Mouse (Mus musculus) kidney, postnatal 4 days (tissue): ENCODE measurements around the gene Inpp4b.

Experiments
- DNase-seq, 2 experiments: peaks; one replicate each; pipeline ENCODE4 v3.0.0; 2021; ENCODE audit warnings: mixed read lengths in 2 of 2

The Inpp4b gene

DNA sequence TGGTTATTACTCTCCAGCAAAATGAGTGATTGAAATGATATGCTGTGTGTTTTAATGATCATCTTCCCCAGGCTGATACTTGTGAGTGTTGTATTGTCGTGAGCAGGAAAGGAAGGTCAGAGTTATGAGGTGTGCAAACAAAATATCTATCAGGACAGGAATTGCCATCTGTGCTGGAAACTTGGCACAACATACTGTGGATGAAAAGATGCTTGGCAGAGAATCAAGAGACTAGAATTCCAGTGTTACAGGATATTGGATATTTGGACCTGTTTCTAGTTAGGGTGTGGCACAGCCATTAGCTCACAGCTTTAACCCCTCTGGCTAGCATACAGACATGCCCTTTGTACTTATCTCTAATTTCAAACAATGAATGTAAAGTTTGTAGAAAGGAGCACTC, 507.6 kb downstream of the Inpp4b start:
- DNase-seq = no peak

DNA sequence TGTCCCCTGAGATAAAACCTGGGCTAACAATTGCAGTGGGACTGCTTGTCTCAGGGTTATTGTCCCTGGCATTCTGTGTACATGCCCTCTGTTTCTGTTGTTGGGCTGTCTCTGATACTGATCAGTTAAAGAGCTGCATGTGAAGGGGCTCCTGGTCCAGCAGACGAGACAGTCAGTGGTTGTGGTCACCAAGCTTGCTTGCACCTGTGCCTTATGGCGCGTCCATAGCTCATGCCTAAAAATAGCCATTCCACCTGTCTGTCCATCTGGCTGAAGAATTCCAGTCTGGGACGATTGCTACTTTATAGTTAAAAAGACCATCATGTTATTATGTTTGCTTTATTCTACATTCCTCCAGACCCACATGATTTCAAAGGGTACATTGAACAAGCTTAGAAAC, 510.8 kb downstream of the Inpp4b start:
- no peak for DNase-seq

DNA sequence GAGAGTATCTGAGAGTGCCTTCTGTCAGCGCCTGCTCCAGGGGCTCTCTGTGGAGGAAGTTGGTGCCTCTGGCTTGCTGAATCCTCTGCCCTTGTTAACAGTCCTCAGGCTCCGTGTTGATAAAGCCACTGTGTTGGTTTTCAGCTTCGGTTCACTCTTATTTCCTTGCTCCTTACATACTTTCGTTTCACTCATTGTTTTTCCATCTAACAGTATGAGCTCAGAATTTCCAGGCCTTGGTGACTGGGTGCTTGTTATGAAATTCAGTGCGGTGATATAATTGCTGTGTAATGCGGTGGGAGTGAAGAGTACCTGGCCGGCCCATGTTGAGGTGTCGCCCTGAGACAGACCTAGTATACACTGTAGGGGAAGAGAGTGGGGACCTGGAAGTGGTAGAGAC, 512.2 kb downstream of the Inpp4b start:
- no peak for DNase-seq

DNA sequence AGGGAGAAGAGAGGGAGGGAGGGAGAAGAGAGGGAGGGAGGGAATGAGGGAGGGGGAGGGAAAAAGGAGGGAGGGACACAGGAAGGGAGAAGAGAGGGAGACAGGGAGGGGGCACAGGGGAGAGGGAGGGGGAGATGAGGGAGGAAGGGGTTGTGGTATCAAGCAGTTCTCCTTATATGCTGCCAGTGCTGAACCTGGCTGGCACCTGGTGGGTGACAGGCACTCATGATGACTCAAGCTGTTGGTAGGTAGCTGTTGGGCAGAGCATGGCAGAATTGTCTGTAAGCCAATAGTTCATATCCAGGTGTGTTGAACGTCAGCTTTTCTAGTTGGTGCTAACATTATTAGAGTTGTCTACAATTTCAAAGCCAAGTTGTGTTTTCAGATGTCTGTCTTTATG, 512.7 kb downstream of the Inpp4b start:
- DNase-seq = no peak

DNA sequence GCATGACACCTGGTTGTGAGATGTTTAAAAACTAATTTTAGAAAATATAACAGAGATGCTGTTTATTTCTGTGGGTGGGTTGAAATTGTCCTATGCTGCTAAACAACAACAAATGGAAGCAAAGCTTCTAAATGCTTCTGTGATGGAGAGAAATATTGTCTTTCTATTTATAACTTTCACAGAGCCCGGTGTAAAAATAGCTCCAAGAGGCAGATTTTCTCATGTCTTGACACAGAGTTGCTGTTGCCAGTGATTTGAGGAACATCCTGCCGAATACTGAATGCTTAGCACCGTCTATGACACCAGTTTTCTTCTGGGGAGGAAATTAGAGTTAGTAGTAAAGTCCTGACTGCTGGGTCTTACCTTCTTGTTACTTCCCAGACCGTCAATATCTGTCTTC, 513.8 kb downstream of the Inpp4b start:
- no peak for DNase-seq

GRCm38 (mm10) chr8:81856608-81857007, 514.3 kb downstream of the Inpp4b start:
- DNase-seq = no peak

- no peak for DNase-seq
Observed at GRCm38 (mm10) chr8:81858393-81858792, 516.0 kb downstream of the Inpp4b start.

DNA sequence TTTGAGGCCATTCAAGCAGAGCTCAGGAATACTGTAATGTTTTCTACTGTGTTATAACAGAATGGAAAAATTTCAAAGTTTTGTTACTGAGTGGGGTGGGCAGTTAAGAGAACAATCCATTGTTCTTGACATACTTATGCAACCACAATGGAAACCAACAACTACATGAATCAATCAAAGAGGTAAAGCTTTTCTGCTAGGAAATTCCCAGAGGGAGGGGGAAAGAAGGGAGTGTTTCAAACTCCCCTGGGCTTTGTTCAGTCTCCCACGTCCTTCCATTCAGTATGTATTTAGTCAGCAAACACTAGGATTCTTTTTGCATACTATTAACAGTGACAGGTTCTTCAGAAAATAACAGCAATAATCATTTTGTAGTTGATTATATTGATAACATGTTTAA, 517.4 kb downstream of the Inpp4b start:
- DNase-seq = no peak

DNA sequence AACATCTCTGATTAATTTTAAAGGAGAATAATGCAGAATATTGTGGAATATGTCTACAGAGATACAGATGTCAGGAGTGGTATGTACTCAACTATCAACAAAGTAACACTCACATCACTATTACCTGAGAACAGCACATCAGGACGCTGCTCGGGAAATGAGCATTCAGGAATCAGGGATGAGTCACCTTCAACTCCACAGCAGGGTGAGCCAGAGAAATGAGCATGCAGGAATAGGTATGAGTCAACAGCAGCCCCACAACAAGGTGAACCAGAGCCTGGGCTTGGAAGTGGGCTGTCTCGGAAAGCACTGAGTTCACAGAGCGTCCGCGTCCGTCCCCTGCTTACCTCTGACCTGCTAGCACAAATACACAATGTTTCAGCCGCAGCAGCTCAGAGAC, 519.0 kb downstream of the Inpp4b start:
- no peak for DNase-seq

DNA sequence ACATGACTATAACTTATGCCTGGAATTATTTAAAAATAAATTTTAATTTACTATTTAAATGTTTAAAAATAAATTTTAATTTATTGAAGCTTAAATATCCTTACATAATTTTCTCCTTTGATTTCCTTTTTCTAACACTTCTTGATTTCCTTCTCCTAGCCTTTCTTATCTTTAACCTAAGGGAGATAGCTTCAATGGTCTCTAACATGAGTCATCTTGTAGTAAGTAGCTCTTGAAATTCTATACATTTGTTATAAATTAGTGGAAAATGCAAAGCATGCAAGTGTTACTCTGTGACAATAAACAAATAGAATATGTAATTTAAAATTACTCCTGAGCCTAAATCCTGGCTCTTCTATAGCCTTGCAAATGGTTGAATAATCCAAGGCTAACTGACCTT, 520.4 kb downstream of the Inpp4b start:
- no peak for DNase-seq

DNA sequence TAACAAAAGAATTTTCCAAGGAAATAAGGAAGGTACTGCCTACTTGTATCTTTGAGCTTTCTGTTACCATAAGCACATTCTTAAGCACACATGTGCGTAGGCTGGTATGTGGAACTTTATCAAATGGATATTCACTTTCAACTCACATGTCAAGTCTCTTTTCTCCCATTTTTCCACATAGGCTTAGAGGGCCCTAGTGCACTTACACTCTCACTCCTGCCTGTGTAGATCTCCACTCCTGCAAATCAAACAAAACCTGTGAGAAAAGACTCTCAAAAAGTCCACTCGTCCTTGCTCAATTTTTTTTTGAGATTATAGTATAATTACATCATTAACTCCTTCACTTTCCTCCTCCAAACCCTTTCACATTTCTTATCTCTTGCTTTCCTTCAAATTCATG, 522.0 kb downstream of the Inpp4b start:
- DNase-seq = no peak

GRCm38 (mm10) chr8:81865664-81866063, 523.3 kb downstream of the Inpp4b start:
- peak in 1 of 2 experiments; percentile 10 for DNase-seq

DNA sequence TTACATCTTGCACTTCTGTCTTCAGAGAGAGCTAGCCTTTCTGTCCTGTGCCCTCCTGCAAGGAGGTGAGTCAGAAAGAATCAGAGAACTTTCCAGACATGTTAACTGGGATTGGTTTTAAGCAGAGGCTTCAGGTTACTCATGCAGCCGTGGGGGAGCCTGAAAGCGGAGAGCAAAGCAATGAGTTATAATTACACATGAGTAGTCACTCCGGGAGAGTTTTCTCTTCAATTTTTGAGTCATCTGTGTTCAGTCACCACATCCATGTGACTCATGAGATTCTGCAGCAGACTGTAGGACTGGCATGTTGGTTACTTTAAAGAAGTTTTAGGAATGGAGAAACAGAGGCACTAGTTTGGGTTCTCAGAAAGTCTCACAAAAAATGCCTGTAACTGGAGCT, 524.7 kb downstream of the Inpp4b start:
- no peak for DNase-seq

- no peak for DNase-seq
Observed at GRCm38 (mm10) chr8:81870466-81870865, 528.1 kb downstream of the Inpp4b start.

GRCm38 (mm10) chr8:81880071-81880470, 537.7 kb downstream of the Inpp4b start:
- no peak for DNase-seq

DNA sequence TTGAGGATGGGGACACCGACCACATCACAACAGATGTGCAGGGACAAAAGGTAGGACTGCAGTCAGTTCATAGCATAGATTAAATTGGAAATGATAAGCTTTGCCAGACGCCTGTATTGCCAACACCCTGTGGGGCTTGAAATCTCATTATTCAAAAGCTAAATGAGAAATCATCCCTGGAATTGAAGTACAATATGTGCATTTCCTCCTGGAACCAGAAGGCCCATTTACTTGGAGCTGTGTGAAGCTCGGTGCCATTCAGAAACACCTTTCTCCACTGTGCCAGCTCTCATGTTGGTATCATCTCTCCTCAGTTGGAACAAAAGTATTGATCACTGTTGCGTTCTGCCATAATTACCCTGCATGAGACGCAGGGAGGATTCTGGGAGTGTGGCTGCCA, 541.8 kb downstream of the Inpp4b start:
- no peak for DNase-seq

DNA sequence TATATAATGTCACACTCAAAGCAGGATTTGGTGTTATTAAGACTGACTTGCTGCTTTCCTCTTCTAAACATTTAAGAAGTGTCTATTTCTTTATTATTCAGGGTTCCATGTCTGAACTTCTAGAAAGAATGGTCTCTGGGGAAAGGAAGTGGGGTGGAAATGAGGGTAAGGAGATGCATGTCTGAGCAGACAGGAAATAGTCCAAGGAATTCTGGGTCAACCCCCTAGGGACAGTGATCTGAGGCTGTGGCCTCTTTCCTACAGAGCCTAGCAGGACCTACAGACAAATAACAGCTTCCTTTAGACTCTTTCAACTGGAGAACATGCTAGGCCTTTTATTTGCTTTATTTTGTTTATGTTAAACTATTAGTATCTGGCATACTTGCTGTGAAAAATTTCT, 546.5 kb downstream of the Inpp4b start:
- peak; percentile 26 to 52 for DNase-seq

DNA sequence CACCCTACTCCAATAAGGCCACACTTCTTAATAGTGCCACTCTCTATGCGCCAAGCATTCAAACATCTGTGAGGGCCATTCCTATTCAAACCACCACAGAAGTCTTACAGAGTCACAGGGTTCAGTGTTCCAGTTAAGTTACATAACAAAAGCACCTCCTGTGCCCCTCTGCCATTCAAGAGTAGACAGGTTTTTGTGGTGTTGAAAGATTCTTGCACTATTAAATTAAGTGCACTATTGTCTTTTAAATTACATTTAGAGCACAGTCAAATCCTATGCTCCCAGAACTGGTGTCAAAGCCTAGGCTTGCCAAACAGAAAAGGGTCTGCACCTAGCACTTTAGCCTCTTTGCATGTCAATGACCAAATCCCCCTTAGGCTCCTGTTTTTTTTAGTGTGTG, 550.9 kb downstream of the Inpp4b start:
- no peak for DNase-seq

GRCm38 (mm10) chr8:81946812-81947211, 604.5 kb downstream of the Inpp4b start:
- no peak for DNase-seq

DNA sequence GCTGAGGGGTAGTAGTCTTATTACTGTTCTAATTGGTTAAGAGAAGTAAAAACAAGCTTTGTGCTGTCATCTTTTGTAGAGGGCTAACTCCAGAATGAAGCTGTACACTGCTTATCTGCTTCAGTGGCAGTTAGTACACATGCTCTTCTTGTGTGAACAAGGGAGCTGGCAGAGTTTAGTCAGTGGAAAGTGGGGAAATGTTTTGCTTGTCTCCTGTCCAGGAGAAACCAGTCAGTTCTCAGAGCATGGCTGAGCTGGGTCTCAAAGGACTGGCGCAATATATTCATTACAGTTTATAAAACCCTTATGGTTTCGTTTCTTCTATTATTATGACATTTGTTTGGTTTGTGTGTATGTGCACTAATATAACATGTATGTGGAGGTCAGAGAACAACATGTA, 610.7 kb downstream of the Inpp4b start:
- no peak for DNase-seq

DNA sequence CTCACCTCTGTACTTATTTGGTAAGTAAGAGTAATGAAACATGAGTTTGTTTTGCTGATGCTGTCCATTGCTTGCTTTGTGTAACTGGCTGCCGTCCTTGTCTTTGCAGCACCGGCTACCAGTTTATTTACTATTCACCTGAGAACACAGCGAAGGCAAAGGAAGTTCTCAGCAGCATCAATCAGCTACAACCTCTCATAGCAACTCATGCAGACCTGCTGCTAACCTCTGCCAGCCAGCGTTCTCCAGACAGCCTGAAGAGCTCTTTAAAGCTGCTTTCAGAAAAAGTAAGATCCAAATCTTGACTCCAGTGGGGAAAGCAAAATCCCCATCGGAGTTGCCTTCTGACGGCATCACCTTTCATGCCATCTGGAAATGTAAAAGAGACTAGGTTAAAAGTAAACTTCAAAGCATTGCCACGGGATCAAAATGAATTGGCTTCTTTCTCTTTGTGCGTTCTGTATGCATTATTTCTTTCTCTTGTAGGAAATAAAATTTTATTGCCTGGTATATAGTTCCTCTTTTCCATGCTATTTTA, 642.8 kb downstream of the Inpp4b start:
- peak in 1 of 2 experiments; percentile 2 for DNase-seq

DNA sequence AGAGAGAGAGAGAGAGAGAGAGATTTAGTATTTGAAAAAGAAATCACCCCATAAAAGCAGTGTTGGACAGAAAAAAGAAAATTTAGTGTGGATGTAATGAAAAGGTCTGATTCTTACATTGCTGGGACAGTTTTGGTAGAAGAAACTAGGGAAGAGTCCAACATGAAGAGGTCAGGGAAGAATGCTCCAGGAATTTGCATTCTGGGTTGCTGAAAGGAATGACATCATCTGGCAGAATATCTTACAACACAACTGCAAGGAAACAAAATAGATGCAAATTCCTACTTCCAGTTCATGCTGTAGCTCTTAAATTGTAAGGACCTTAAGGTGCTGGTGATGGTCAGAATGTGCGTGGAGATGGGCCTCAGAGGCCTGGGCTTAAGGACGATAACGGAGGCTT, 650.6 kb downstream of the Inpp4b start:
- no peak for DNase-seq

GRCm38 (mm10) chr8:81996239-81996638, 653.9 kb downstream of the Inpp4b start:
- DNase-seq = no peak

DNA sequence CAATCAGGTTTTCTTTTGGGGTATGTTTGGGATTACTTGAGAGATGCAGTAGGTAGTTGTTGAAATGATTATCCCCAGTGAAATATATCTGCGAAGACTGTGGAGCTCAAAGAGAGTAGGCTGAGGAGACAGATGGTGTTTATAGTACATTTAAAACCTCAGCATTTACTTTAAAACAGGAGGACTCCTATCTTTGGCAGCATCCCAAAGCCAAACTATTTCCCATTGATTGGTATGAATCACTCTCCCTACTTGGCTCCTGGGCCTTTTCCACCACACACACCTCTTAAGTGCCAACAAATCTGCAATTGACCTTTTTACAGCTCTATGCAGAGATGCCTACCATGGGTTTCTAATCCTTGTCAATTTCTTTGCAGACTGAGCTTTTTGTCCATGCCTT, 654.5 kb downstream of the Inpp4b start:
- no peak for DNase-seq

DNA sequence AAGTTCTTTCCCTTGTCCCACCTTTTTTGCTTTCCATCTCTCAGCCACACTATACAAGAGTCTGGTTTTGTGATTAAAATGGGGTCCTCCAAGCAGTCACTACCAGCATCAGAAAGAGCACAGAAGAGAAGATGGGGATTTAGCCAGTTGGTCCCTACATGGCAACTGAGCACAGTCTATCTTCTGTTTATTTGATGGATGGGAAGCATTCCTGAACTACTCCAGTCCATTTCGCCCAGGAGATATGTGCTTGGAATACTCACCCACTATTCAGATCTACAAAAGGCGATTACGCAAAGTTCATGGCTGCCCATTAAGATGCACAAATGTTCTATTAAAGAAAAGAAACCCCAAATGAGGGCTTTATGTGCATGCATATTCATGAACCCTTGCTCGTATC, 661.8 kb downstream of the Inpp4b start:
- DNase-seq = no peak

GRCm38 (mm10) chr8:82005466-82005865, 663.1 kb downstream of the Inpp4b start:
- no peak for DNase-seq
